Mouse (Mus musculus): ENCODE data around the gene Gm2832. TPM values are rescaled to one million over a fixed set of nuclear protein-coding genes. Genes with fewer than 3 reads are reported as not detected.
A peak's percentile ranks its signal among the peaks of the same experiment; 100 is the strongest.
"Not testable (repeated sequence)": the region's sequence is repeated elsewhere in the genome, so short reads cannot be mapped to it uniquely, and the experiment has no call there.

The Gm2832 gene
- total RNA-seq (2021): not detected in 2 replicates
- long read RNA-seq: 0 reads

- not testable (repeated sequence) for DNase-seq
Observed at GRCm38 (mm10) chr14:41278505-41278904, at the start of gene Gm2832. Gm2832 (plus strand) TSS chr14:41278805.

GRCm38 (mm10) chr14:41263296-41263695 lies 15.3 kb upstream of the Gm2832 start:
- DNase-seq: peak; percentile 55

GRCm38 (mm10) chr14:41263853-41264755 lies 14.5 kb upstream of the Gm2832 start:
- peak; percentile 4 for DNase-seq

GRCm38 (mm10) chr14:41264756-41265566 lies 13.6 kb upstream of the Gm2832 start:
- DNase-seq: peak; percentile 36

DNA sequence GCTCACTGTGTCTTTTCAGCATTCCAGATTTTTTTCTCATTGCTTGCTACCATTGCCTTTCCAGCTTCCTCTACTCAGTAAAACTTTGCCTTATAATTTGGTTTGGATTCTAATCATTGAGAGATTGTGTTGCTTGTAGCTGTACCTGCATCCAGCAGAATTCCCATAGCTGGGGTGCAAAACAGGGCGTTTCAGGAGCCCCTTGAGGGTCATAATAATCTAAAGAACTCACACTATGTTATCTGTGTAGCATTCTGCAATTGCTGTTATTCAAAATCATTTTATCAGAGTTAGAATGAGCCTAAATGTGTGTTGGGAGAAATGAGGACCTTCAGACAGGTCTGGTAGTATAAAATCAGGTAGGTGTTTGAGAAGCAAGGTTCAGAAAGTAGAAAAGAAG lies 7.4 kb downstream of the Gm2832 start:
- not testable (repeated sequence) for DNase-seq

Other genes starting within 250 kb of the Gm2832 start
- gene Dydc2, start 209.6 kb upstream of the Gm2832 start, total RNA-seq (2021): 0.94 TPM in 1 of 2 replicates, not detected in the other
- not detected in 2 replicates for gene Dydc1, start 205.9 kb upstream of the Gm2832 start, total RNA-seq (2021)
- 14.0 TPM in 1 of 2 replicates, not detected in the other for gene Mat1a, start 173.8 kb upstream of the Gm2832 start, total RNA-seq (2021)
- gene Sftpa1, start 147.0 kb upstream of the Gm2832 start, total RNA-seq (2021): 0.79 TPM in 1 of 2 replicates, not detected in the other
- 1.1 TPM in 1 of 2 replicates, not detected in the other for gene Mbl1, start 127.3 kb upstream of the Gm2832 start, total RNA-seq (2021)
- gene Sftpd, start 93.7 kb upstream of the Gm2832 start, total RNA-seq (2021): not detected in 2 replicates
- gene Gm5798, start 69.8 kb downstream of the Gm2832 start, total RNA-seq (2021): not detected in 2 replicates
- gene Gm7945, start 107.6 kb downstream of the Gm2832 start, total RNA-seq (2021): not detected in 2 replicates
- gene Gm6482, start 129.5 kb downstream of the Gm2832 start, total RNA-seq (2021): not detected in 2 replicates
- not detected in 2 replicates for gene Gm7954, start 174.7 kb downstream of the Gm2832 start, total RNA-seq (2021)
- gene Gm3486, start 210.7 kb downstream of the Gm2832 start, total RNA-seq (2021): not detected in 2 replicates